Mouse (Mus musculus): ENCODE measurements around the gene Heatr5b. TPM values are rescaled to one million over a fixed set of nuclear protein-coding genes. Genes with fewer than 3 reads are reported as not detected.
"Not testable (repeated sequence)": the region's sequence is repeated elsewhere in the genome, so short reads cannot be mapped to it uniquely, and the experiment has no call there.

Heatr5b gene
- polyA plus RNA-seq, 1 experiment from 2014 or later = 20.6 TPM

- Histone ChIP-seq H3K36me3 (replicated peaks) (peaks cover 55% of the 10 kb centered on the region), H3K4me3 (replicated peaks) (no peak overlapping the region), H3K9me3 (no peaks in the 10 kb centered on the region), H3K9ac (no peak overlapping the region), H3K27me3 (no peaks in the 10 kb centered on the region), H3K4me1 (no peaks in the 10 kb centered on the region), H3K27ac (no peak overlapping the region), H3K4me2 (no peak overlapping the region)
- no peak for ATAC-seq (ENCODE audit: low FRiP score)
- WGBS = 95% methylated on average over 1 of the region's 1 CpGs
Measured at GRCm38 (mm10) chr17:78797222-78797621, 37.9 kb downstream of the Heatr5b start.

GRCm38 (mm10) chr17:78794390-78794789 lies 40.8 kb downstream of the Heatr5b start:
- Histone ChIP-seq H3K4me2 (no peak overlapping the region), H3K27me3 (no peaks in the 10 kb centered on the region), H3K27ac (no peak overlapping the region), H3K36me3 (replicated peaks) (peaks cover 47% of the 10 kb centered on the region), H3K4me3 (replicated peaks) (no peak overlapping the region), H3K4me1 (no peaks in the 10 kb centered on the region), H3K9me3 (no peaks in the 10 kb centered on the region), H3K9ac (no peak overlapping the region)
- no peak for ATAC-seq (ENCODE audit: low FRiP score)
- WGBS = 88% methylated on average over 5 of the region's 5 CpGs

GRCm38 (mm10) chr17:78792122-78792521 lies 43.0 kb downstream of the Heatr5b start:
- 90% methylated on average over 3 of the region's 3 CpGs for WGBS
- H3K9ac ChIP-seq = no peak overlapping the region
- H3K4me1 ChIP-seq = no peaks in the 10 kb centered on the region
- no peak overlapping the region for H3K4me2 ChIP-seq
- ATAC-seq (ENCODE audit: low FRiP score) = no peak
- H3K9me3 ChIP-seq = no peaks in the 10 kb centered on the region
- no peak overlapping the region for H3K4me3 ChIP-seq (replicated peaks)
- H3K27me3 ChIP-seq = no peaks in the 10 kb centered on the region
- H3K27ac ChIP-seq = no peak overlapping the region
- H3K36me3 ChIP-seq (replicated peaks) = peaks cover 46% of the 10 kb centered on the region

- 83% methylated on average over 3 of the region's 3 CpGs for WGBS
- Histone ChIP-seq H3K4me2 (no peak overlapping the region), H3K9ac (no peak overlapping the region), H3K9me3 (no peaks in the 10 kb centered on the region), H3K27ac (no peak overlapping the region), H3K27me3 (no peaks in the 10 kb centered on the region), H3K4me1 (no peaks in the 10 kb centered on the region), H3K4me3 (replicated peaks) (no peak overlapping the region), H3K36me3 (replicated peaks) (peaks cover 44% of the 10 kb centered on the region)
- ATAC-seq (ENCODE audit: low FRiP score) = no peak
Measured at GRCm38 (mm10) chr17:78791690-78792070, 43.5 kb downstream of the Heatr5b start.

- no peaks in the 10 kb centered on the region for H3K9me3 ChIP-seq
- 83% methylated on average over 7 of the region's 7 CpGs for WGBS
- H3K36me3 ChIP-seq (replicated peaks) = peaks cover 39% of the 10 kb centered on the region
- H3K27me3 ChIP-seq = no peaks in the 10 kb centered on the region
- H3K4me3 ChIP-seq (replicated peaks) = no peak overlapping the region
- H3K4me1 ChIP-seq = no peaks in the 10 kb centered on the region
- no peak overlapping the region for H3K9ac ChIP-seq
- H3K27ac ChIP-seq = no peak overlapping the region
- no peak for ATAC-seq (ENCODE audit: low FRiP score)
- no peak overlapping the region for H3K4me2 ChIP-seq
Measured at GRCm38 (mm10) chr17:78791068-78791689, 44.0 kb downstream of the Heatr5b start.

GRCm38 (mm10) chr17:78788273-78788672 lies 46.9 kb downstream of the Heatr5b start:
- peaks cover 24% of the 10 kb centered on the region for H3K36me3 ChIP-seq (replicated peaks)
- not testable (repeated sequence) for H3K4me1 ChIP-seq; H3K4me3 ChIP-seq (replicated peaks); ATAC-seq (ENCODE audit: low FRiP score); H3K27ac ChIP-seq; H3K4me2 ChIP-seq; H3K27me3 ChIP-seq; H3K9ac ChIP-seq; H3K9me3 ChIP-seq
- WGBS = 75% methylated on average over 3 of the region's 3 CpGs

GRCm38 (mm10) chr17:78778765-78779164 lies 56.4 kb downstream of the Heatr5b start:
- WGBS = 97% methylated on average over 1 of the region's 1 CpGs
- Histone ChIP-seq H3K36me3 (replicated peaks) (peaks cover 19% of the 10 kb centered on the region), H3K27ac (no peak overlapping the region), H3K9me3 (no peaks in the 10 kb centered on the region), H3K4me2 (no peak overlapping the region), H3K27me3 (no peaks in the 10 kb centered on the region), H3K9ac (no peak overlapping the region), H3K4me3 (replicated peaks) (no peak overlapping the region), H3K4me1 (no peaks in the 10 kb centered on the region)
- no peak for ATAC-seq (ENCODE audit: low FRiP score)

- H3K4me2 ChIP-seq = no peak overlapping the region
- no peaks in the 10 kb centered on the region for H3K4me1 ChIP-seq
- ATAC-seq (ENCODE audit: low FRiP score) = no peak
- no peak overlapping the region for H3K4me3 ChIP-seq (replicated peaks)
- WGBS = 93% methylated on average over 2 of the region's 2 CpGs
- H3K36me3 ChIP-seq (replicated peaks) = peaks cover 37% of the 10 kb centered on the region
- H3K9me3 ChIP-seq = no peaks in the 10 kb centered on the region
- H3K9ac ChIP-seq = no peak overlapping the region
- H3K27ac ChIP-seq = no peak overlapping the region
- H3K27me3 ChIP-seq = no peaks in the 10 kb centered on the region
Measured at GRCm38 (mm10) chr17:78772317-78772716, 62.8 kb downstream of the Heatr5b start.

- Histone ChIP-seq H3K36me3 (replicated peaks) (peaks cover 41% of the 10 kb centered on the region), H3K27me3 (no peaks in the 10 kb centered on the region), H3K9me3 (no peaks in the 10 kb centered on the region), H3K9ac (no peak overlapping the region), H3K4me2 (no peak overlapping the region), H3K4me3 (replicated peaks) (no peak overlapping the region), H3K4me1 (no peaks in the 10 kb centered on the region), H3K27ac (no peak overlapping the region)
- ATAC-seq (ENCODE audit: low FRiP score) = no peak
- 80% methylated on average over 7 of the region's 7 CpGs for WGBS
Measured at GRCm38 (mm10) chr17:78770932-78771331, 64.2 kb downstream of the Heatr5b start.

GRCm38 (mm10) chr17:78769341-78769740 lies 65.8 kb downstream of the Heatr5b start:
- ATAC-seq (ENCODE audit: low FRiP score) = no peak
- no peaks in the 10 kb centered on the region for H3K27me3 ChIP-seq
- no peak overlapping the region for H3K4me2 ChIP-seq
- no peak overlapping the region for H3K9ac ChIP-seq
- no peak overlapping the region for H3K27ac ChIP-seq
- no peaks in the 10 kb centered on the region for H3K4me1 ChIP-seq
- H3K36me3 ChIP-seq (replicated peaks) = peaks cover 48% of the 10 kb centered on the region
- H3K9me3 ChIP-seq = no peaks in the 10 kb centered on the region
- 88% methylated on average over 3 of the region's 3 CpGs for WGBS
- no peak overlapping the region for H3K4me3 ChIP-seq (replicated peaks)

- Histone ChIP-seq H3K27ac (no peak overlapping the region), H3K4me2 (no peak overlapping the region), H3K4me1 (no peaks in the 10 kb centered on the region), H3K36me3 (replicated peaks) (peaks cover 52% of the 10 kb centered on the region), H3K27me3 (no peaks in the 10 kb centered on the region), H3K9me3 (no peaks in the 10 kb centered on the region), H3K4me3 (replicated peaks) (no peak overlapping the region), H3K9ac (no peak overlapping the region)
- no peak for ATAC-seq (ENCODE audit: low FRiP score)
- WGBS = 86% methylated on average over 2 of the region's 2 CpGs
Measured at GRCm38 (mm10) chr17:78768937-78769336, 66.2 kb downstream of the Heatr5b start.

- no peak for ATAC-seq (ENCODE audit: low FRiP score)
- H3K9me3 ChIP-seq = no peaks in the 10 kb centered on the region
- H3K4me3 ChIP-seq (replicated peaks) = no peak overlapping the region
- H3K27ac ChIP-seq = no peak overlapping the region
- H3K9ac ChIP-seq = no peak overlapping the region
- no peak overlapping the region for H3K4me2 ChIP-seq
- H3K36me3 ChIP-seq (replicated peaks) = peaks cover 47% of the 10 kb centered on the region
- WGBS = 86% methylated on average over 8 of the region's 8 CpGs
- no peaks in the 10 kb centered on the region for H3K4me1 ChIP-seq
- H3K27me3 ChIP-seq = no peaks in the 10 kb centered on the region
Measured at GRCm38 (mm10) chr17:78767546-78767945, 67.6 kb downstream of the Heatr5b start.

- H3K27ac ChIP-seq = no peak overlapping the region
- no peak overlapping the region for H3K4me3 ChIP-seq (replicated peaks)
- H3K9ac ChIP-seq = no peak overlapping the region
- no peaks in the 10 kb centered on the region for H3K27me3 ChIP-seq
- H3K4me1 ChIP-seq = no peaks in the 10 kb centered on the region
- ATAC-seq (ENCODE audit: low FRiP score) = no peak
- no peak overlapping the region for H3K4me2 ChIP-seq
- no peaks in the 10 kb centered on the region for H3K9me3 ChIP-seq
- peaks cover 47% of the 10 kb centered on the region for H3K36me3 ChIP-seq (replicated peaks)
- 82% methylated on average over 7 of the region's 7 CpGs for WGBS
Measured at GRCm38 (mm10) chr17:78766084-78766483, 69.1 kb downstream of the Heatr5b start.
